In genomic region chr11:107965449-107965848, GRCm38 (mm10) we compare ENCODE assay signal across 9 mouse cellular contexts. TPM values are rescaled to one million over a fixed set of nuclear protein-coding genes. Genes with fewer than 3 reads are reported as not detected.
DNase-seq lines count a peak whose midpoint lies in the region; ATAC-seq and TF ChIP-seq lines count a peak whose summit lies in the region.
"Had no signal": no experiment of that assay in that cellular context is flagged by ENCODE, and none has a peak within 500 bp of the region (broad histone marks: within the 10 kb centered on the region; RNA-seq: fewer than 3 reads in every experiment).

No protein-coding gene starts in this region.

- H3K4me1 ChIP-seq in embryonic facial prominence, embryonic 10.5 days: peaks cover 19% of the 10 kb centered on the region
- H3K4me1 ChIP-seq in stomach, postnatal 0 days (replicated peaks; ENCODE audit: control insufficient read depth, insufficient read depth): no peaks in the 10 kb centered on the region
- H3K4me1 ChIP-seq: heart, embryonic 15.5 days had no signal

- TF ChIP-seq POLR2A in brain, embryonic 14.5 days (IDR thresholded peaks at IDR 0.05; ENCODE audit: borderline replicate concordance, extremely low read depth, insufficient read depth, insufficient read length, poor library complexity, severe bottlenecking): no peak

- no peaks in the 10 kb centered on the region for H3K9me3 ChIP-seq in embryonic facial prominence, embryonic 10.5 days
- no peaks in the 10 kb centered on the region for H3K9me3 ChIP-seq in stomach, postnatal 0 days (ENCODE audit: control insufficient read depth, low read length)
- H3K9me3 ChIP-seq: heart, embryonic 15.5 days had no signal

- peak; percentile 96 for DNase-seq in brain, embryonic 14.5 days (ENCODE audit: low read depth)
- peak; percentile 25 to 33 for DNase-seq in cerebellum, adult 18-20 months
- peak; percentile 32 to 43 for DNase-seq in heart, postnatal 14 days
- DNase-seq in left cerebral cortex, postnatal 25 days (ENCODE audit: low spot score in 2 of 2): peak; percentile 60 to 68
- no peak for DNase-seq in lung, postnatal 10 days
- no peak for DNase-seq in embryonic facial prominence, embryonic 10.5 days (ENCODE audit: low spot score)
- no peak for DNase-seq in stomach, postnatal 0 days (ENCODE audit: low spot score)

- no peak for TF ChIP-seq EP300 in stomach, postnatal 0 days (optimal IDR thresholded peaks at IDR 0.05)

- 83% methylated on average over 7 of the region's 7 CpGs for WGBS in embryonic facial prominence, embryonic 10.5 days
- 81% methylated on average over 7 of the region's 7 CpGs for WGBS in stomach, postnatal 0 days

- intact Hi-C loops in heart, postnatal 14 days (cut with DNase I): no loop called here
- intact Hi-C loops in left cerebral cortex, postnatal 25 days (cut with DNase I): no loop called here

- no peak for TF ChIP-seq CTCF in brain, embryonic 14.5 days (IDR thresholded peaks at IDR 0.05; ENCODE audit: borderline replicate concordance, extremely low read depth, insufficient read depth, insufficient read length)
- TF ChIP-seq CTCF in stomach, postnatal 0 days (IDR thresholded peaks at IDR 0.05; ENCODE audit: low read depth): no peak

- no peak overlapping the region for H3K9ac ChIP-seq in stomach, postnatal 0 days (ENCODE audit: low read length)
- H3K9ac ChIP-seq: heart, embryonic 15.5 days had no signal

- ATAC-seq in stomach, postnatal 0 days (ENCODE audit: low FRiP score, low TSS enrichment): no peak
- ATAC-seq: Patski had no signal

- no peak overlapping the region for H3K4me2 ChIP-seq in stomach, postnatal 0 days (replicated peaks; ENCODE audit: low read depth)
- H3K4me2 ChIP-seq: heart, embryonic 15.5 days had no signal

- no peak overlapping the region for H3K4me3 ChIP-seq in embryonic facial prominence, embryonic 10.5 days
- no peak overlapping the region for H3K4me3 ChIP-seq in stomach, postnatal 0 days (ENCODE audit: low read depth, low read length)
- H3K4me3 ChIP-seq: heart, embryonic 15.5 days had no signal

- H3K27ac ChIP-seq in embryonic facial prominence, embryonic 10.5 days (replicated peaks): no peak overlapping the region
- H3K27ac ChIP-seq in stomach, postnatal 0 days (replicated peaks): no peak overlapping the region
- H3K27ac ChIP-seq: heart, embryonic 15.5 days had no signal

- no peaks in the 10 kb centered on the region for H3K36me3 ChIP-seq in embryonic facial prominence, embryonic 10.5 days (replicated peaks)
- 0 out of 2 replicates have a peak, but pooled peaks cover under 1% of the 10 kb centered on the region for H3K36me3 ChIP-seq in stomach, postnatal 0 days (ENCODE audit: control insufficient read depth, insufficient read depth, low read length)

- no peaks in the 10 kb centered on the region for H3K27me3 ChIP-seq in embryonic facial prominence, embryonic 10.5 days (replicated peaks; ENCODE audit: low read depth, poor library complexity, severe bottlenecking)
- no peaks in the 10 kb centered on the region for H3K27me3 ChIP-seq in stomach, postnatal 0 days (ENCODE audit: control insufficient read depth, insufficient read depth, low read length)
- H3K27me3 ChIP-seq: heart, embryonic 15.5 days; Patski had no signal

RNA-seq across cellular contexts. Expression of gene Cacng5, which starts 50.6 kb away (rescaled TPM):
- polyA plus RNA-seq in brain, embryonic 14.5 days (2012; rRNA removed): 3.9 and 5.4 TPM in 2 replicates
- under 1 TPM; 0.10 to 0.22 TPM for total RNA-seq in heart, postnatal 14 days (2021)
- 10 to 100 TPM; 12.9 to 14.4 TPM for total RNA-seq in left cerebral cortex, postnatal 25 days (2021)
- polyA plus RNA-seq in embryonic facial prominence, embryonic 10.5 days (2016; fragmentation: Nextera tagmentation; extraction: Ambion mirVana): 0.34 and 0.52 TPM in 2 replicates
- 0.17 and 0.21 TPM in 2 replicates for polyA plus RNA-seq in stomach, postnatal 0 days (2015; fragmentation: Nextera tagmentation; extraction: Ambion mirVana)
- polyA plus RNA-seq: Patski had no signal

Comparison
In these comparisons a context has a peak if more than half of its experiments do, and no peak if none do; other contexts are left out.
1. DNase-seq: peak in brain, embryonic 14.5 days (single experiment), cerebellum, adult 18-20 months (2 of 2), heart, postnatal 14 days (2 of 2) and left cerebral cortex, postnatal 25 days (2 of 2); none in lung, postnatal 10 days (single experiment), embryonic facial prominence, embryonic 10.5 days (single experiment) and stomach, postnatal 0 days (single experiment).